Mouse (Mus musculus): ENCODE measurements at regions not wholly inside any gene's neighbourhood (a gene's known extent, or its start where the extent isn't known, plus 50 kb on each side); places are given as distances from the start of the nearest gene placed in this dataset.

GRCm38 (mm10) chr8:54451323-54452021 is 77.9 kb upstream of the Asb5 start:
- DNase-seq: no peak

- DNase-seq: no peak
Measured at GRCm38 (mm10) chr8:54464977-54465376, 64.4 kb upstream of the Asb5 start.

- no peak for DNase-seq
Measured at GRCm38 (mm10) chr8:54465458-54466102, 63.8 kb upstream of the Asb5 start.

Measured in adrenal gland, adult 2 months (tissue).